Mouse (Mus musculus) MEL (cell line): ENCODE measurements at regions not wholly inside any gene's neighbourhood (a gene's known extent, or its start where the extent isn't known, plus 50 kb on each side); places are given as distances from the start of the nearest gene placed in this dataset.
"Not testable (repeated sequence)": the region's sequence is repeated elsewhere in the genome, so short reads cannot be mapped to it uniquely, and the experiment has no call there.

Experiments
- DNase-seq: peaks from one replicate; pipeline ENCODE4 v3.0.0; 2011; ENCODE audit warnings: low read depth, low spot score
- H3K27ac ChIP-seq: 2 replicates; pipeline ENCODE4 v1.5.1; 2012; ENCODE audit warnings: low read depth, mild to moderate bottlenecking, control low read depth, low read length, moderate library complexity; ENCODE audit not compliant: control insufficient read depth
- H3K27me3 ChIP-seq, 2 experiments: fragments of 150-350 bp in 1 of 2; sonication (generic) in 1 of 2; 2 replicates each; pipeline ENCODE4 v1.6.1; 2012; ENCODE audit warnings: low read length in 2 of 2, mild to moderate bottlenecking in 2 of 2, improper control_type of control experiment in 1 of 2, moderate library complexity in 1 of 2; ENCODE audit not compliant: insufficient read depth in 2 of 2, control insufficient read depth in 1 of 2
- H3K36me3 ChIP-seq, 2 experiments: 2 replicates each; pipeline ENCODE4 v1.6.1; 2012 to 2014; ENCODE audit warnings: low read length in 2 of 2, improper control_type of control experiment in 1 of 2, inconsistent platforms in 1 of 2, mild to moderate bottlenecking in 1 of 2; ENCODE audit not compliant: insufficient read depth in 2 of 2, control insufficient read depth in 1 of 2
- H3K4me1 ChIP-seq, 2 experiments: fragments of 150-350 bp in 1 of 2; sonication (generic) in 1 of 2; 2 replicates each; pipeline ENCODE4 v1.6.1; 2012; ENCODE audit warnings: low read length in 2 of 2, improper control_type of control experiment in 1 of 2, mild to moderate bottlenecking in 1 of 2; ENCODE audit not compliant: insufficient read depth in 2 of 2, control insufficient read depth in 1 of 2
- H3K4me3 ChIP-seq, 2 experiments: fragments of 150-350 bp in 1 of 2; sonication (generic) in 1 of 2; 2 replicates each; pipeline ENCODE4 v1.5.1; 2012; ENCODE audit warnings: low read depth in 2 of 2, low read length in 2 of 2, mild to moderate bottlenecking in 2 of 2, moderate library complexity in 2 of 2, control low read depth in 1 of 2, improper control_type of control experiment in 1 of 2; ENCODE audit not compliant: control insufficient read depth in 1 of 2, insufficient read depth in 1 of 2
- H3K79me2 ChIP-seq: 2 replicates; pipeline ENCODE4 v1.6.1; 2012; ENCODE audit warnings: mild to moderate bottlenecking, low read length, moderate library complexity; ENCODE audit not compliant: control insufficient read depth, poor library complexity, insufficient read depth
- H3K9ac ChIP-seq: 2 replicates; pipeline ENCODE4 v1.6.1; 2012; ENCODE audit warnings: low read depth, mild to moderate bottlenecking, control low read depth, low read length, moderate library complexity; ENCODE audit not compliant: control insufficient read depth, poor library complexity, severe bottlenecking
- H3K9me3 ChIP-seq: fragments of 150-350 bp; sonication (generic); replicated peaks from 2 replicates; pipeline ENCODE4 v1.6.1; 2012; ENCODE audit warnings: mild to moderate bottlenecking, low read length, improper control_type of control experiment, moderate library complexity; ENCODE audit not compliant: insufficient read depth
- CHD2 ChIP-seq: IDR thresholded peaks from 2 replicates; pipeline ENCODE4 v1.6.1; 2011; ENCODE audit warnings: low read length, improper control_type of control experiment
- CTCF ChIP-seq, 3 experiments: IDR thresholded peaks in 2 of 3; conservative IDR thresholded peaks in 1 of 3; 2 replicates each; pipeline ENCODE4 v1.5.1; 2011 to 2012; ENCODE audit warnings: low read length in 3 of 3, low read depth in 2 of 3, mild to moderate bottlenecking in 2 of 3, improper control_type of control experiment in 1 of 3, inconsistent platforms in 1 of 3, mixed read lengths in 1 of 3, moderate library complexity in 1 of 3; ENCODE audit not compliant: control insufficient read depth in 1 of 3, insufficient read depth in 1 of 3, poor library complexity in 1 of 3, severe bottlenecking in 1 of 3
- ELF1 ChIP-seq: IDR thresholded peaks from 2 replicates; pipeline ENCODE4 v1.6.1; 2014; ENCODE audit warnings: low read depth, mild to moderate bottlenecking, inconsistent platforms, low read length, improper control_type of control experiment, moderate library complexity
- EP300 ChIP-seq, 2 experiments: IDR thresholded peaks; 2 replicates each; pipeline ENCODE4 v1.6.1; 2011; ENCODE audit warnings: improper control_type of control experiment in 2 of 2, low read length in 2 of 2, low read depth in 1 of 2, mild to moderate bottlenecking in 1 of 2
- ETS1 ChIP-seq: IDR thresholded peaks from 2 replicates; pipeline ENCODE4 v1.6.1; 2012; ENCODE audit warnings: low read depth, mild to moderate bottlenecking, inconsistent platforms, low read length, improper control_type of control experiment, moderate library complexity
- GATA1 ChIP-seq: IDR thresholded peaks from 2 replicates; pipeline ENCODE4 v1.6.1; 2011; ENCODE audit warnings: low read depth, low read length, improper control_type of control experiment
- MAFK ChIP-seq: IDR thresholded peaks from 2 replicates; pipeline ENCODE4 v1.6.1; 2011; ENCODE audit warnings: low read depth, mild to moderate bottlenecking, low read length, improper control_type of control experiment, borderline replicate concordance
- MAX ChIP-seq: IDR thresholded peaks from 2 replicates; pipeline ENCODE4 v1.6.1; 2011; ENCODE audit warnings: low read length, improper control_type of control experiment
- MYB ChIP-seq: IDR thresholded peaks from 2 replicates; pipeline ENCODE4 v1.6.1; 2011; ENCODE audit warnings: mild to moderate bottlenecking, low read depth, low read length, improper control_type of control experiment
- NELFE ChIP-seq: IDR thresholded peaks from 2 replicates; pipeline ENCODE4 v1.6.1; 2011; ENCODE audit warnings: low read depth, low read length, improper control_type of control experiment
- NRF1 ChIP-seq: IDR thresholded peaks from 2 replicates; pipeline ENCODE4 v1.6.1; 2014; ENCODE audit warnings: low read depth, mild to moderate bottlenecking, inconsistent platforms, low read length, improper control_type of control experiment, moderate library complexity; ENCODE audit not compliant: poor library complexity, insufficient read depth, severe bottlenecking
- POLR2A ChIP-seq, 2 experiments: IDR thresholded peaks; 2 replicates each; pipeline ENCODE4 v1.6.1; 2011 to 2012; ENCODE audit warnings: low read length in 2 of 2, mild to moderate bottlenecking in 2 of 2, control low read depth in 1 of 2, improper control_type of control experiment in 1 of 2, low read depth in 1 of 2, moderate library complexity in 1 of 2; ENCODE audit not compliant: control insufficient read depth in 1 of 2, insufficient read depth in 1 of 2, poor library complexity in 1 of 2
- POLR2AphosphoS5 ChIP-seq: IDR thresholded peaks from 2 replicates; pipeline ENCODE4 v1.6.1; 2012; ENCODE audit warnings: low read depth, borderline replicate concordance, mild to moderate bottlenecking, inconsistent platforms, low read length, moderate library complexity, mixed read lengths
- RAD21 ChIP-seq: IDR thresholded peaks from 2 replicates; pipeline ENCODE4 v1.6.1; 2011; ENCODE audit warnings: mild to moderate bottlenecking, low read depth, low read length, improper control_type of control experiment
- SMC3 ChIP-seq: IDR thresholded peaks from 2 replicates; pipeline ENCODE4 v1.6.1; 2011; ENCODE audit warnings: low read depth, low read length, improper control_type of control experiment
- TAL1 ChIP-seq: IDR thresholded peaks from 2 replicates; pipeline ENCODE4 v1.6.1; 2012; ENCODE audit warnings: mild to moderate bottlenecking, inconsistent platforms, low read length, moderate library complexity, mixed read lengths
- TBP ChIP-seq: IDR thresholded peaks from 2 replicates; pipeline ENCODE4 v1.8.0; 2011; ENCODE audit warnings: low read depth, low read length, improper control_type of control experiment
- TCF12 ChIP-seq: IDR thresholded peaks from 2 replicates; pipeline ENCODE4 v1.6.1; 2014; ENCODE audit warnings: low read depth, mild to moderate bottlenecking, inconsistent platforms, low read length, improper control_type of control experiment, moderate library complexity
- USF1 ChIP-seq: IDR thresholded peaks from 2 replicates; pipeline ENCODE4 v1.6.1; 2014; ENCODE audit warnings: low read depth, mild to moderate bottlenecking, inconsistent platforms, low read length, improper control_type of control experiment, moderate library complexity
- USF2 ChIP-seq, 2 experiments: IDR thresholded peaks; 2 replicates each; pipeline ENCODE4 v1.6.1; 2011 to 2012; ENCODE audit warnings: improper control_type of control experiment in 2 of 2, low read length in 2 of 2, borderline replicate concordance in 1 of 2, inconsistent platforms in 1 of 2, low read depth in 1 of 2, mild to moderate bottlenecking in 1 of 2; ENCODE audit not compliant: insufficient read depth in 1 of 2
- ZC3H11A ChIP-seq: IDR thresholded peaks from 2 replicates; pipeline ENCODE4 v1.6.1; 2012; ENCODE audit warnings: low read depth, mild to moderate bottlenecking, inconsistent platforms, low read length, improper control_type of control experiment
- ZKSCAN1 ChIP-seq: IDR thresholded peaks from 2 replicates; pipeline ENCODE4 v1.6.1; 2012; ENCODE audit warnings: low read depth, mild to moderate bottlenecking, inconsistent platforms, low read length, improper control_type of control experiment, moderate library complexity

- not testable (repeated sequence) for H3K27ac ChIP-seq, H3K36me3 ChIP-seq, H3K4me1 ChIP-seq, H3K4me3 ChIP-seq, H3K79me2 ChIP-seq, H3K9ac ChIP-seq, H3K27me3 ChIP-seq, H3K9me3 ChIP-seq
- DNase-seq, result peak; percentile 54
- peak; percentile 51; the same call in 1 of the 2 replicates for TF ChIP-seq TBP
These were observed 81.3 kb downstream of the Ogfrl1 start for GRCm38 (mm10) chr1:23316288-23316687.

DNA sequence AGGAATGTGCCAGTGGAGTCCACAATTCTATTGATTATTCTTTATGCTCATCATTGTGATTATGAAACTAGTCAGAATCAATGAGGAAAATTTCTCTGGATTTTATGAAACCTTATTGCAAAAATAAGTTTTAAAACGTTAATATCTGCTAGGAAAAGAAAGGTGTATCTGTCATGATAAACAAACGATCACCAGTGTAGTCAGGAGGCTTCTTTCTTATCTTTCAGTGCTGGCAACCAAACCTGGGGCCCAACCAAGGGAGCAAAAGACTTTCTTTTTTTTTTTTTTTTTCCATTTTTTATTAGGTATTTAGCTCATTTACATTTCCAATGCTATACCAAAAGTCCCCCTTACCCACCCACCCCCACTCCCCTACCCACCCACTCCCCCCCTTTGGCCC lies 82.7 kb downstream of the Ogfrl1 start:
- TF ChIP-seq GATA1 (peak; percentile 42; the same call in 1 of the 2 replicates), MYB (peak; percentile 38; the same call in 1 of the 2 replicates), TAL1 (peak; percentile 6; the same call in 1 of the 2 replicates), TCF12 (peak; percentile 53; the same call in 1 of the 2 replicates), ETS1 (0 out of 2 replicates have a peak, but pooled peaks have one; percentile 14), EP300 (IDR thresholded peaks at IDR 0.05; ENCODE audit: low read depth in 1 of 2, low read length in 2 of 2) (peak; percentile 59 to 69; a peak in 3 of 4 replicates)
- TF ChIP-seq, all 39 proteins: peak for 6; not testable (repeated sequence) for 33
- H3K9me3 ChIP-seq, result not testable (repeated sequence)

DNA sequence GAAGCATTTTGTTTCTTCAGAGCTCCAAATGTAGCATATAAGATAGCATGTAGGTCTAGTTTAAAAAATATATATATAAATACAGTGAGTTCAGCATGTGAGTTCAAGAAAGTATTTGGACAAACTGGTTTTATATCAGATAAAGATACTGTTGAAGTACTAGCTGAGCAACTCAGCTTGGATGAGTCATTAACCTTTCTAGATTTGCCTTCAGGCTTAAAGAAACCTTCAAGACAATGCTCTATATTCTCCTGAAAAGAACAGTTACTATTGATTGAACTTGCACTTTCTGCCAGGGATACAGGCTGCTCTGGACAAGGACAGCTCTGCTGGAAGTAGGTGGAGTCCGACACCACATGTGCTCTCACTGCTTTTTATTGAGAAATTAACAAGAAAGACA lies 104.9 kb downstream of the Ogfrl1 start:
- peak; percentile 36 for DNase-seq
- no peak overlapping the region for H3K27ac ChIP-seq
- H3K27me3 ChIP-seq, result no peaks in the 10 kb centered on the region
- H3K4me3 ChIP-seq, result no peak overlapping the region
- H3K4me1 ChIP-seq, result no peaks in the 10 kb centered on the region
- TF ChIP-seq TCF12, result no peak
- no peak for TF ChIP-seq USF1
- TF ChIP-seq NELFE, result no peak
- no peak for TF ChIP-seq POLR2A (IDR thresholded peaks at IDR 0.05; ENCODE audit: control insufficient read depth in 1 of 2, insufficient read depth in 1 of 2, low read depth in 1 of 2, low read length in 2 of 2, poor library complexity in 1 of 2)
- no peak for TF ChIP-seq ZC3H11A
- no peak for TF ChIP-seq ELF1
- TF ChIP-seq MAFK, result no peak
- no peak for TF ChIP-seq MAX
- TF ChIP-seq CHD2, result no peak
- TF ChIP-seq TAL1, result no peak
- TF ChIP-seq CTCF (IDR thresholded peaks at IDR 0.05 in 2 of 3, conservative IDR thresholded peaks at IDR 0.05 in 1 of 3; ENCODE audit: control insufficient read depth in 1 of 3, insufficient read depth in 1 of 3, low read depth in 2 of 3, low read length in 3 of 3, poor library complexity in 1 of 3, severe bottlenecking in 1 of 3), result no peak
- no peak for TF ChIP-seq USF2 (IDR thresholded peaks at IDR 0.05; ENCODE audit: borderline replicate concordance in 1 of 2, insufficient read depth in 1 of 2, low read depth in 1 of 2, low read length in 2 of 2)
- no peak for TF ChIP-seq SMC3
- no peak for TF ChIP-seq RAD21
- TF ChIP-seq NRF1, result no peak
- TF ChIP-seq ZKSCAN1, result no peak
- no peak for TF ChIP-seq POLR2AphosphoS5
- TF ChIP-seq GATA1, result no peak
- no peaks in the 10 kb centered on the region for H3K79me2 ChIP-seq
- H3K9ac ChIP-seq, result no peak overlapping the region
- peaks cover 1 to 5% of the 10 kb centered on the region in 2 experiments for H3K36me3 ChIP-seq
- no peaks in the 10 kb centered on the region for H3K9me3 ChIP-seq

More for the DNA sequence above, 82.7 kb downstream of the Ogfrl1 start:
- not testable (repeated sequence) for H3K27me3 ChIP-seq, H3K4me1 ChIP-seq, H3K36me3 ChIP-seq, H3K79me2 ChIP-seq, H3K4me3 ChIP-seq, H3K9ac ChIP-seq
- DNase-seq, result peak; percentile 52
- peak overlapping the region; percentile 66; the same call in 1 of the 2 replicates for H3K27ac ChIP-seq
